Mouse (Mus musculus) ES-E14 (cell line): ENCODE measurements around the gene Urgcp.
A peak's percentile ranks its signal among the peaks of the same experiment; 100 is the strongest.

Experiments
- CHD2 ChIP-seq: IDR thresholded peaks from 2 replicates; pipeline ENCODE4 v1.6.1; 2014; ENCODE audit warnings: mild to moderate bottlenecking, low read depth, low read length, inconsistent platforms
- HCFC1 ChIP-seq: IDR thresholded peaks from 2 replicates; pipeline ENCODE4 v1.6.1; 2012; ENCODE audit warnings: low read length, inconsistent platforms, borderline replicate concordance; ENCODE audit not compliant: insufficient read depth
- MAFK ChIP-seq: IDR thresholded peaks from 2 replicates; pipeline ENCODE4 v1.6.1; 2014; ENCODE audit warnings: mild to moderate bottlenecking, low read depth, low read length, inconsistent platforms; ENCODE audit not compliant: insufficient read depth
- ZC3H11A ChIP-seq: IDR thresholded peaks from 2 replicates; pipeline ENCODE4 v1.6.1; 2012; ENCODE audit warnings: low read depth, mild to moderate bottlenecking, inconsistent platforms, low read length, borderline replicate concordance

DNA sequence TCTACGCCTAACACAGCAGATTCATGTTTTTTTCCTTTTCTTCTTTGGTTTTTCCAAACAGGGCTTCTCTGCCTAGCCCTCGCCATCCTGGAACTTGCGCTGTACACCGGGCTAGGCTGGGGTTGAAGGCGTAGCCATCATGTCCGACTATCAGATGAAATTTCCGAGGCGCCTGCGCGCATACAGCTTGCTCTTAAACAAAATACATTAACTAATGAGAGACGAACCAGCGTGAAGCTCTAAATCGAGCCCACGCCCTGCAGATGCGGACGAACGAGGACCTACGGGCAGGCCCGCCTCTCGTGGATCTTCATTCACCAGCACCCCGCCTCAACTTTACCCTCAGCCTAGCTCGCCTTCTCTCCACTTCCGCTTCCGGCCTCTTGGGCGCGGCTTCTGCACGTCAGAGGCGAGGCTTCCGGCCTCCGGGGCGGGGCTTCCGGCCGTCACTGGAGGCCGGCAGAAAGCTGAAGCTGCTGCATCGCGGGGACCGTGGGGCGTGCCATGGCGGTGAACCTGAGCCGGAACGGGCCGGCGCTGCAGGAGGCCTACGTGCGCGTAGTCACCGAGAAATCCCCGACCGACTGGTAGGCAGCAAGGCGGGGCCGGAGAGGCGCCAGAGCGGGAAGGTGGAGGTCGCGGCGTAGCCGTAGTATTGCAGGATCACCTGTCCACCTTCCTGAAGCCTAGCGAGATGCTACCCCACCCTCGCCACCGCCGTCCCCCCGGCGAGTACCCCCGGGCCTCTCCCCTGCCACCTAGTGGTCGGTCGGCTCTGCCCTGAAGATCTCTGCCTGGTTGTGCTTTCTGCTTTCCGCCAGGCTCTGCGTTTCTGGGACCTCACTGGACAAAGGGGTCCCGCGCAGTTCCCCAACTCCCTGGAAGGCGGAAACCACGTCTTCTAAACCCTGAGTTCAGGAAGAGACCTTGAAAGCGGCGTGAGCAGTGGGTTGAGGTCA is 26.2 kb upstream of the Urgcp start, which contains the start of gene Dbnl:
- TF ChIP-seq CHD2 = no peak
- no peak for TF ChIP-seq ZC3H11A
- no peak for TF ChIP-seq MAFK
- peak; percentile 25; the same call in 1 of the 2 replicates for TF ChIP-seq HCFC1
